Mouse (Mus musculus): ENCODE results near the gene Cox10.

Cox10 gene

GRCm38 (mm10) chr11:63957207-63957606, 122.1 kb downstream of the Cox10 start:
- no peak for DNase-seq (ENCODE audit: low spot score in 2 of 2)

GRCm38 (mm10) chr11:63956748-63957147, 122.5 kb downstream of the Cox10 start:
- no peak for DNase-seq (ENCODE audit: low spot score in 2 of 2)

- no peak for DNase-seq (ENCODE audit: low spot score in 2 of 2)
Measured at GRCm38 (mm10) chr11:63953887-63954286, 125.4 kb downstream of the Cox10 start.

GRCm38 (mm10) chr11:63952743-63953191, 126.5 kb downstream of the Cox10 start:
- no peak for DNase-seq (ENCODE audit: low spot score in 2 of 2)

- peak in 1 of 2 experiments; percentile 29 for DNase-seq (ENCODE audit: low spot score in 2 of 2)
Measured at GRCm38 (mm10) chr11:63951831-63952631, 127.2 kb downstream of the Cox10 start.

- no peak for DNase-seq (ENCODE audit: low spot score in 2 of 2)
Measured at GRCm38 (mm10) chr11:63948371-63948770, 130.9 kb downstream of the Cox10 start.

- DNase-seq (ENCODE audit: low spot score in 2 of 2), result no peak
Measured at GRCm38 (mm10) chr11:63947024-63947423, 132.2 kb downstream of the Cox10 start.

GRCm38 (mm10) chr11:63943947-63944346, 135.3 kb downstream of the Cox10 start:
- DNase-seq (ENCODE audit: low spot score in 2 of 2), result no peak

GRCm38 (mm10) chr11:63943268-63943890, 135.9 kb downstream of the Cox10 start:
- DNase-seq (ENCODE audit: low spot score in 2 of 2), result no peak

- no peak for DNase-seq (ENCODE audit: low spot score in 2 of 2)
Measured at GRCm38 (mm10) chr11:63942177-63942576, 137.1 kb downstream of the Cox10 start.

GRCm38 (mm10) chr11:63936641-63937040, 142.6 kb downstream of the Cox10 start:
- DNase-seq (ENCODE audit: low spot score in 2 of 2), result no peak

GRCm38 (mm10) chr11:63926901-63927300, 152.4 kb downstream of the Cox10 start:
- no peak for DNase-seq (ENCODE audit: low spot score in 2 of 2)

- DNase-seq (ENCODE audit: low spot score in 2 of 2), result peak; percentile 75 to 81
Measured at GRCm38 (mm10) chr11:63925161-63925582, 154.1 kb downstream of the Cox10 start.

- no peak for DNase-seq (ENCODE audit: low spot score in 2 of 2)
Measured at GRCm38 (mm10) chr11:63924286-63924930, 154.9 kb downstream of the Cox10 start.

- DNase-seq (ENCODE audit: low spot score in 2 of 2), result no peak
Measured at GRCm38 (mm10) chr11:63923386-63923785, 155.9 kb downstream of the Cox10 start.

GRCm38 (mm10) chr11:63922091-63922621, 157.1 kb downstream of the Cox10 start, which contains the start of gene Hs3st3b1:
Gene Hs3st3b1 (minus strand): TSS chr11:63922290.
- peak; percentile 88 to 90 for DNase-seq (ENCODE audit: low spot score in 2 of 2)

GRCm38 (mm10) chr11:63921044-63921951, 158.0 kb downstream of the Cox10 start:
- DNase-seq (ENCODE audit: low spot score in 2 of 2), result no peak

- DNase-seq (ENCODE audit: low spot score in 2 of 2), result peak; percentile 75 to 80
Measured at GRCm38 (mm10) chr11:63920531-63920930, 158.7 kb downstream of the Cox10 start.

GRCm38 (mm10) chr11:63919211-63920098, 159.8 kb downstream of the Cox10 start:
- DNase-seq (ENCODE audit: low spot score in 2 of 2), result no peak

All from urinary bladder, postnatal 4 days (tissue).